Mouse (Mus musculus) neural tube, embryonic 11.5 days (tissue): ENCODE data around the gene Tmem120b. TPM values are rescaled to one million over a fixed set of nuclear protein-coding genes. Genes with fewer than 3 reads are reported as not detected.

Source experiments
- ATAC-seq: fragments of 200-750 bp; cut with Nextera tagmentation; 2 replicates; pipeline ENCODE4 v1.8.0; 2017; ENCODE audit warnings: moderate number of reproducible peaks, mild to moderate bottlenecking, moderate TSS enrichment, moderate library complexity; ENCODE audit not compliant: insufficient read depth, low FRiP score, low TSS enrichment
- DNase-seq: peaks from one replicate; pipeline ENCODE4 v3.0.0-alpha.2; 2015; ENCODE audit warnings: low spot score
- H3K27ac ChIP-seq: fragments of 300-500 bp; sonication (generic); 2 replicates; pipeline ENCODE4 v1.5.1; 2014; ENCODE audit warnings: low read depth, mild to moderate bottlenecking, low read length
- H3K27me3 ChIP-seq: fragments of 300-500 bp; sonication (generic); 2 replicates; pipeline ENCODE4 v1.6.1; 2014; ENCODE audit warnings: mild to moderate bottlenecking, low read length, mixed read lengths; ENCODE audit not compliant: control insufficient read depth, insufficient read depth
- H3K36me3 ChIP-seq: fragments of 300-500 bp; sonication (generic); 2 replicates; pipeline ENCODE4 v1.6.1; 2014; ENCODE audit warnings: mild to moderate bottlenecking, low read length, moderate library complexity, mixed read lengths; ENCODE audit not compliant: control insufficient read depth, insufficient read depth
- H3K4me1 ChIP-seq: fragments of 300-500 bp; sonication (generic); 2 replicates; pipeline ENCODE4 v1.6.1; 2014; ENCODE audit warnings: low read length, mixed read lengths; ENCODE audit not compliant: control insufficient read depth, insufficient read depth
- H3K4me2 ChIP-seq: fragments of 300-500 bp; sonication (generic); 2 replicates; pipeline ENCODE4 v1.6.1; 2014; ENCODE audit warnings: low read depth, mild to moderate bottlenecking, moderate library complexity
- H3K4me3 ChIP-seq: fragments of 300-500 bp; sonication (generic); 2 replicates; pipeline ENCODE4 v1.5.1; 2014; ENCODE audit warnings: low read depth, low read length
- H3K9ac ChIP-seq: fragments of 300-500 bp; sonication (generic); 2 replicates; pipeline ENCODE4 v1.6.1; 2014; ENCODE audit warnings: mild to moderate bottlenecking, low read length
- H3K9me3 ChIP-seq: fragments of 300-500 bp; sonication (generic); 2 replicates; pipeline ENCODE4 v1.6.1; 2016; ENCODE audit warnings: low read length; ENCODE audit not compliant: control insufficient read depth
- WGBS: fragments of 180-500 bp; shearing (Covaris S2); extraction: QIAGEN DNeasy Blood & Tissue Kit; methylation state at CpG from one replicate; pipeline ENCODE4 v1.1.7; 2014; 5-methylcytosine and 5-hydroxymethylcytosine counted together
- polyA plus RNA-seq: library from polyadenylated mRNA; unstranded; fragments of >200 nt; fragmentation: Nextera tagmentation; extraction: Ambion mirVana; gene quantifications from 2 replicates; pipeline ENCODE4 v1.2.1, GENCODE M21; 2014

Tmem120b gene
- polyA plus RNA-seq, 1 experiment from 2014 or later: 9.9 TPM

GRCm38 (mm10) chr5:123125638-123126406 is 57.6 kb downstream of the Tmem120b start:
- 87% methylated on average over 18 of the region's 18 CpGs for WGBS
- no peaks in the 10 kb centered on the region for H3K36me3 ChIP-seq
- H3K27ac ChIP-seq: no peak overlapping the region
- DNase-seq (no peak), ATAC-seq (no peak)
- H3K4me2 ChIP-seq: no peak overlapping the region
- H3K9ac ChIP-seq: no peak overlapping the region
- H3K27me3 ChIP-seq: no peaks in the 10 kb centered on the region
- H3K9me3 ChIP-seq: 0 out of 2 replicates have a peak, but pooled peaks cover 2% of the 10 kb centered on the region
- no peak overlapping the region for H3K4me3 ChIP-seq
- peaks cover 2% of the 10 kb centered on the region; the same call in 1 of the 2 replicates for H3K4me1 ChIP-seq

- Histone ChIP-seq H3K27ac (no peak overlapping the region), H3K9ac (no peak overlapping the region), H3K4me3 (no peak overlapping the region), H3K9me3 (0 out of 2 replicates have a peak, but pooled peaks cover 2% of the 10 kb centered on the region), H3K36me3 (no peaks in the 10 kb centered on the region), H3K4me2 (no peak overlapping the region), H3K27me3 (no peaks in the 10 kb centered on the region), H3K4me1 (peaks cover 2% of the 10 kb centered on the region; the same call in 1 of the 2 replicates)
- no peak for DNase-seq
- ATAC-seq: no peak
- WGBS: 81% methylated on average over 6 of the region's 6 CpGs
Observed at GRCm38 (mm10) chr5:123127031-123127430, 58.8 kb downstream of the Tmem120b start.

- Histone ChIP-seq H3K4me1 (peaks cover 12% of the 10 kb centered on the region), H3K36me3 (no peaks in the 10 kb centered on the region), H3K9me3 (no peaks in the 10 kb centered on the region), H3K27me3 (no peaks in the 10 kb centered on the region), H3K4me2 (no peak overlapping the region), H3K4me3 (no peak overlapping the region), H3K27ac (no peak overlapping the region), H3K9ac (no peak overlapping the region)
- no peak for DNase-seq
- ATAC-seq: no peak
- 61% methylated on average over 10 of the region's 10 CpGs for WGBS
Observed at GRCm38 (mm10) chr5:123128426-123129169, 60.4 kb downstream of the Tmem120b start.

GRCm38 (mm10) chr5:123129170-123129757 is 61.0 kb downstream of the Tmem120b start:
- WGBS: 90% methylated on average over 10 of the region's 10 CpGs
- Histone ChIP-seq H3K4me3 (no peak overlapping the region), H3K27me3 (no peaks in the 10 kb centered on the region), H3K9me3 (no peaks in the 10 kb centered on the region), H3K4me2 (no peak overlapping the region), H3K4me1 (peaks cover 19% of the 10 kb centered on the region), H3K36me3 (peaks cover 1% of the 10 kb centered on the region; the same call in 1 of the 2 replicates), H3K9ac (no peak overlapping the region), H3K27ac (no peak overlapping the region)
- DNase-seq (no peak), ATAC-seq (no peak)

GRCm38 (mm10) chr5:123130030-123130813 is 62.0 kb downstream of the Tmem120b start:
- no peak overlapping the region for H3K4me3 ChIP-seq
- no peaks in the 10 kb centered on the region for H3K27me3 ChIP-seq
- DNase-seq: no peak
- no peak overlapping the region for H3K9ac ChIP-seq
- no peak overlapping the region for H3K27ac ChIP-seq
- H3K9me3 ChIP-seq: no peaks in the 10 kb centered on the region
- H3K4me1 ChIP-seq: peaks cover 29% of the 10 kb centered on the region
- no peak for ATAC-seq
- 92% methylated on average over 9 of the region's 9 CpGs for WGBS
- no peak overlapping the region for H3K4me2 ChIP-seq
- H3K36me3 ChIP-seq: peaks cover 4% of the 10 kb centered on the region

GRCm38 (mm10) chr5:123130814-123131148 is 62.6 kb downstream of the Tmem120b start:
- WGBS: 97% methylated on average over 5 of the region's 5 CpGs
- H3K36me3 ChIP-seq: peaks cover 4% of the 10 kb centered on the region

GRCm38 (mm10) chr5:123132308-123133071 is 64.3 kb downstream of the Tmem120b start, which contains the start of gene Rhof:
Gene Rhof (minus strand): TSS chr5:123132692.
- peak within 1 kb of the TSS; percentile 0; the same call in 1 of the 2 replicates for H3K27ac ChIP-seq
- WGBS: 3% methylated on average over 44 of the region's 44 CpGs
- H3K9ac ChIP-seq: peak within 1 kb of the TSS; percentile 50
- peaks cover 4% of the 10 kb centered on the region for H3K36me3 ChIP-seq
- H3K4me2 ChIP-seq: peak within 1 kb of the TSS; percentile 100
- DNase-seq (peak; percentile 76), ATAC-seq (peak; percentile 48; the same call in 1 of the 2 replicates)
- peaks cover 50% of the 10 kb centered on the region for H3K4me1 ChIP-seq
- H3K9me3 ChIP-seq: no peaks in the 10 kb centered on the region
- H3K4me3 ChIP-seq: peak within 1 kb of the TSS; percentile 25
- no peaks in the 10 kb centered on the region for H3K27me3 ChIP-seq

More at GRCm38 (mm10) chr5:123130814-123131148, 62.6 kb downstream of the Tmem120b start:
- no peak for DNase-seq
- no peak overlapping the region for H3K27ac ChIP-seq
- no peak for ATAC-seq
- no peaks in the 10 kb centered on the region for H3K9me3 ChIP-seq
- peaks cover 34% of the 10 kb centered on the region for H3K4me1 ChIP-seq
- H3K4me2 ChIP-seq: no peak overlapping the region
- H3K9ac ChIP-seq: no peak overlapping the region
- H3K27me3 ChIP-seq: no peaks in the 10 kb centered on the region
- H3K4me3 ChIP-seq: no peak overlapping the region
